Mouse (Mus musculus) neural tube, embryonic 14.5 days (tissue): Measurements from ENCODE around the gene S100a13. TPM values are rescaled to one million over a fixed set of nuclear protein-coding genes. Genes with fewer than 3 reads are reported as not detected.
A peak's percentile ranks its signal among the peaks of the same experiment; 100 is the strongest.

Source experiments
- ATAC-seq: fragments of 200-750 bp; cut with Nextera tagmentation; 2 replicates; pipeline ENCODE4 v1.8.0; 2017; ENCODE audit warnings: low read depth, mild to moderate bottlenecking, moderate TSS enrichment, moderate library complexity
- H3K27ac ChIP-seq: fragments of 300-500 bp; sonication (generic); 2 replicates; pipeline ENCODE4 v1.5.1; 2014; ENCODE audit warnings: low read depth, mild to moderate bottlenecking, control low read depth, low read length, moderate library complexity, mixed read lengths
- H3K27me3 ChIP-seq: fragments of 300-500 bp; sonication (generic); 2 replicates; pipeline ENCODE4 v1.6.1; 2014; ENCODE audit warnings: low read length; ENCODE audit not compliant: control insufficient read depth, insufficient read depth
- H3K36me3 ChIP-seq: fragments of 300-500 bp; sonication (generic); 2 replicates; pipeline ENCODE4 v1.6.1; 2014; ENCODE audit warnings: low read length, mixed read lengths; ENCODE audit not compliant: control insufficient read depth, insufficient read depth
- H3K4me1 ChIP-seq: fragments of 300-500 bp; sonication (generic); 2 replicates; pipeline ENCODE4 v1.6.1; 2014; ENCODE audit warnings: low read length; ENCODE audit not compliant: control insufficient read depth, insufficient read depth
- H3K4me2 ChIP-seq: fragments of 300-500 bp; sonication (generic); 2 replicates; pipeline ENCODE4 v1.6.1; 2014; ENCODE audit warnings: mild to moderate bottlenecking, low read depth, low read length, control low read depth
- H3K4me3 ChIP-seq: fragments of 300-500 bp; sonication (generic); 2 replicates; pipeline ENCODE4 v1.5.1; 2014; ENCODE audit warnings: low read depth, low read length, control low read depth, mixed read lengths
- H3K9ac ChIP-seq: fragments of 300-500 bp; sonication (generic); replicated peaks from 2 replicates; pipeline ENCODE4 v1.6.1; 2014; ENCODE audit warnings: low read depth, mild to moderate bottlenecking, control low read depth, low read length, mixed read lengths
- H3K9me3 ChIP-seq: fragments of 300-500 bp; sonication (generic); 2 replicates; pipeline ENCODE4 v1.6.1; 2016; ENCODE audit warnings: low read length; ENCODE audit not compliant: control insufficient read depth
- WGBS: fragments of 180-500 bp; shearing (Covaris S2); extraction: QIAGEN DNeasy Blood & Tissue Kit; methylation state at CpG from one replicate; pipeline ENCODE4 v1.1.7; 2014; 5-methylcytosine and 5-hydroxymethylcytosine counted together
- polyA plus RNA-seq: library from polyadenylated mRNA; unstranded; fragments of >200 nt; fragmentation: Nextera tagmentation; extraction: Ambion mirVana; gene quantifications from 2 replicates; pipeline ENCODE4 v1.2.1, GENCODE M21; 2014

Gene S100a13
- polyA plus RNA-seq, 1 experiment from 2014 or later: 6.9 TPM

DNA sequence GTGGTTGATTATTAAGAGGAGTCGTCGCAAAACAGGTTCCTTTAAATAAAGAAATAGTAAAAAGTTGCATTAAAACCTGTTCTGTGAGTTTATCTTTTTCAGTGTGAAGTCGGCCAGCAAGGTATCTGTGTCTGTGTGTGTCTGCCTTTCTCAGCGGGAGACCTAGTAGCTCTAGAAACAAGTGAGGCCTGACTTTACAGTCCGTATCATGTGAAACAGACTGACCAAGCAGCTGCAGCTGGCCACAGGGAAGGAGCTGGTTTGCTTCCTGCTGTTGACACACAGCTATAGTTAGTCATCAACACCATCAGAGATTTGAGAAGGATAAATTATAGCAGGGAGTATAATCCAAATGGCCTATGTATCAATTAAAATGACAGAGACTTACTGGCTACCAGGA is 17.5 kb downstream of the S100a13 start:
- ATAC-seq: no peak
- Histone ChIP-seq H3K36me3 (no peaks in the 10 kb centered on the region), H3K4me3 (no peak overlapping the region), H3K9ac (no peak overlapping the region), H3K27me3 (no peaks in the 10 kb centered on the region), H3K9me3 (no peaks in the 10 kb centered on the region), H3K4me1 (no peaks in the 10 kb centered on the region), H3K27ac (no peak overlapping the region), H3K4me2 (no peak overlapping the region)
- WGBS: 78% methylated on average over 5 of the region's 5 CpGs

DNA sequence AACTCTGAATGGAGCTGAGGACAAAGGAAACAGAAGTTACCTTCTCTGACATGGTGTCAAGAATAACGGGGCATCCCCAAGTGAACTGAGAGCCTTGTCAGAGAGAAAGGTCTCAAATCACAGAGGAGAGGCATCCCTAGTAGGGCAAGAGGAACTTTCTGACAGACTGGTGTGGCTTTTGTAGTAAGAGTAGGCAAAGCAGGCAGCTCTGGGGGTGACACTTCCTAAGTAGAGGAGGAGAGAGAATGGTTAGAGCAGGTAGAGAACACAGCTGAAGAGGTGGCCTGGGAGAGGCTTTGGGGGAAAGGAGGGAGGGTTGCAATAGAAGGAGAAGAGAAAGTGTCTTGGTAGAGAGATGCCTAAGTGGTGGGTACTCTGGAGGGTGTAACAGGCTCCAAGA is 21.2 kb downstream of the S100a13 start:
- Histone ChIP-seq H3K9ac (no peak overlapping the region), H3K27ac (no peak overlapping the region), H3K4me2 (no peak overlapping the region), H3K36me3 (no peaks in the 10 kb centered on the region), H3K4me3 (no peak overlapping the region), H3K9me3 (no peaks in the 10 kb centered on the region), H3K27me3 (no peaks in the 10 kb centered on the region), H3K4me1 (no peaks in the 10 kb centered on the region)
- 72% methylated on average over 1 of the region's 1 CpGs for WGBS
- ATAC-seq: no peak

DNA sequence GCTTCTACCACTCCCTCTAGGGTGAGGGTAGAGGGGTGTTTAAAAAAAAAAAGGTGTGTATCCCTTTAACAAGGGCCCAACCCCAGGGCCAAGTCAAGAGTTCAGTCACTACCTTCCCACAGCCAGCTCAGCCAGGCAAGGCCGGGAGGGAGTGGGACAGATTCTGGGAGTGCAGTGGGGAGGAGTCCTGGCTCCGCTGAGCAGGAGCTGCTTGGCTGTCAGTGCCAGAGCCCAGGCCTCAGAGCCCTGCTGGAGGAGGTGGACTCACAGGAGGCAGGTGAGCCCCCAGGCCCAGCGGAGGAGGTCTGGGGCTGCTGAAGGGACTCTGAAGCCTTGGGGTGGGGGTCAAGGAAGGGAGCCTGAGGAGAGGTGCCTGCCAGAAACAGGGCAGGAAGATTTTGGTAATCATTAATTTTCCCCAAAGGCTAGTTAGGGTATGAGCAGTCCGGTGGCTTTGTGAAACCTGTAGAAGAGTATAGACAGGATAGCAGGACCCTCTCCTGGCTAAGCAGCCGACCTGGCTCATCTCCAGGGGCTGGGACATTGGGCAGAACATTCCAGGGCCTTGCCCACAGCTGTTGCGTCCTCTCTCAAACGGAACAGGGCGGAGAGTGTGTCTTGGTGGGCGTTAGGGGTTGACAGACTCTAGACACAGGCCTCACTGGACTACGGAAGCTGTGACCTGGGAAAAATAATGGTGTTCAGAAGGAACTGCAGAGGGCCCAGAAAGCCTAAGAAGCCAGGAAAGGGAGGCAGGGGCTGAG is 23.1 kb downstream of the S100a13 start, which contains the start of gene S100a16:
Gene S100a16, plus strand, starts transcription at position 114 of the 764 bp plus-strand sequence.
- Histone ChIP-seq H3K9ac (no peak within 1 kb of the TSS), H3K27ac (no peak within 1 kb of the TSS), H3K4me3 (no peak within 1 kb of the TSS), H3K4me2 (no peak within 1 kb of the TSS), H3K36me3 (no peaks in the 10 kb centered on the region), H3K4me1 (no peaks in the 10 kb centered on the region), H3K9me3 (no peaks in the 10 kb centered on the region), H3K27me3 (no peaks in the 10 kb centered on the region)
- ATAC-seq: no peak
- 53% methylated on average over 10 of the region's 10 CpGs for WGBS

DNA sequence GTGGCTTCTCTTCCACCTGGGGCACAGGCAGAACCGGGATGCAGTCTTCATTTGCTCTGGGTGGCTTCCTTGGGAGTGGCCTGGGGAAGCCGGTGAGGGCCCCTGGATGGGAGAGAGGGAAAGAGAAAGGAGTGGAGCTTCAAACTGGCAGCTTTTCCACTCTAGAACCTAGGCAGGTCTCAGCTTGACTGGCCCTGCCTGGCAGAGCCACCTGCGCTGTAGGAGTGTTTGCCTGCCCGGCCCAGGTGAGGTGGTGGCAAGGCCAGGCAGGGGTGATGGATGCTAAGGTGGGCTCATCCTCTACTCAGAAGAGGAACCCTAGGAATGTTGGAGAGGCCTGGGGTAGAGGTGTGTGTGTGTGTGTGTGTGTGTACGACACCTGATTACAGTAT is 23.7 kb downstream of the S100a13 start:
- Histone ChIP-seq H3K27ac (no peak overlapping the region), H3K9ac (no peak overlapping the region), H3K4me3 (no peak overlapping the region), H3K9me3 (no peaks in the 10 kb centered on the region), H3K4me2 (no peak overlapping the region), H3K4me1 (no peaks in the 10 kb centered on the region), H3K36me3 (no peaks in the 10 kb centered on the region), H3K27me3 (no peaks in the 10 kb centered on the region)
- WGBS: 82% methylated on average over 5 of the region's 5 CpGs
- no peak for ATAC-seq

DNA sequence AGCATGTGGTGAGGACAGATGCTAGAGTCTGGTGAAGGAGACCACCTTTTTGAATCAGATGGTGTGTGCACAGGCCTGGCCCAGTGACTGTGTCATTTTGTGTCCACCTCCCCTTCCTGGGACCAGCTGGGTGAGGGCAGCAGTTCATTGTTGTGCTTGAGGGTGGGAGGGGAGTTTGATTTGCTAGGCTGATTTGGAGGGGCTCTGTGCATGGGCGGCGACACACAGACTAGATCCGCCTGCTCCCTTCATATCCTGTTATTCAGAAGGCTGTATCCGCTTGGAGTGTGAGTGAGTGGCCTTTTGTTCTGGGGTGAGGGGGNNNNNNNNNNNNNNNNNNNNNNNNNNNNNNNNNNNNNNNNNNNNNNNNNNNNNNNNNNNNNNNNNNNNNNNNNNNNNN is 26.7 kb downstream of the S100a13 start:
- Histone ChIP-seq H3K4me3 (no peak overlapping the region), H3K4me2 (no peak overlapping the region), H3K9ac (no peak overlapping the region), H3K9me3 (no peaks in the 10 kb centered on the region), H3K36me3 (no peaks in the 10 kb centered on the region), H3K4me1 (no peaks in the 10 kb centered on the region), H3K27ac (no peak overlapping the region), H3K27me3 (no peaks in the 10 kb centered on the region)
- 42% methylated on average over 4 of the region's 4 CpGs for WGBS
- no peak for ATAC-seq

DNA sequence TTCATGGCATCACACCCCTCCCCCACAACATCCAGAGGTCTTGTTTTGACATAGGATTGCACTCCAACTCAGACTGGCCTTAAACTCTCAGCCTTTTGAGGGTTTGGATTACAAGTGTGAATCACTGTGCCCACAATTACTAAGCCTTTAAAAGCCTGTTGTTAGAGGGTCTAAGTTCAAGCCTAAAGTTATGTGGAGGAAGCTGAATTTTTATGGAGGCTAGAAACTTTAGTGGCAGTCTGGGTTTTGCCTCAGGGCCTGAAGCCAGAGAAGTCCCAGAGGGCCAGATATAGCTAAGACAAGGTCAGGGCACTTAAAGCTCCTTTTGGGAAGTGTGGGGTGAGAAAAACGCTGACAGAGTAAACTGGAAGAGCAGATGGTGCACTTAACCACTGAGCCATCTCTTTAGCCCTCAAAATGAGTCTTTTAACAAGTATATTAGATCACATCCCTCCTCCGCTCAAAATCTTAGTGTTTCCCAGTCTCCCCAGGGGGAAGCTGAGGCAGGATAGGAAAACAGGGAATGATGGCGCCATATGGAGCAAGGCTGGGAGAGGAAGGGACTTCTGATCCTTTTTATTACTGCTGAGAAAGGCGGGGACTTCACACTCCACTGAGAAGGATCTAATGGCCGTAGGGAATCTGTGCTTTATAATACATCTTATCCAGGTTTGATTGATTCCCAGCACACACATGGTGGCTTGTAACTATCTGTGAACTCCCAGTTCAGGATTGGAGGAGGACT is 35.6 kb downstream of the S100a13 start:
- 54% methylated on average over 5 of the region's 5 CpGs for WGBS
- no peak for ATAC-seq
- Histone ChIP-seq H3K36me3 (no peaks in the 10 kb centered on the region), H3K4me3 (no peak overlapping the region), H3K4me1 (no peaks in the 10 kb centered on the region), H3K27ac (no peak overlapping the region), H3K9ac (no peak overlapping the region), H3K9me3 (no peaks in the 10 kb centered on the region), H3K4me2 (no peak overlapping the region), H3K27me3 (no peaks in the 10 kb centered on the region)

DNA sequence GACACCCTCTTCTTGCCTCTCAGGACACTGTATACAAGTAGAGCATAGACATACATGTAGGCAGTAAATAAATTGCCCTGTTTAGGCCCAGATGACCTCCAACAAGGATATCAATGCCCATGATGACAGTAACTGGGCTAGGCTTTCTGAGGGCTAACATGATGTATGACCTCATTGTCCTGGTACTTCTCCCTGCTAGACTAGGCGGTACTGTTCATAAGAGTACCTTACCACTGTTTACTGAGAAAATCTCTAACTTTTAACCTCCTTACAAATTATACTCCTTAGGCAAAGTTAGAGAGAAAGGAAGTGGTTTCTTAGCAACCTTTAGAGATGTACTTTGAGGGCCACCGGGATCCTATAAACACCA is 36.2 kb downstream of the S100a13 start:
- H3K9me3 ChIP-seq: no peaks in the 10 kb centered on the region
- H3K4me3 ChIP-seq: no peak overlapping the region
- no peaks in the 10 kb centered on the region for H3K4me1 ChIP-seq
- 87% methylated on average over 2 of the region's 2 CpGs for WGBS
- H3K27me3 ChIP-seq: no peaks in the 10 kb centered on the region
- no peak overlapping the region for H3K9ac ChIP-seq
- H3K36me3 ChIP-seq: no peaks in the 10 kb centered on the region
- ATAC-seq: no peak
- no peak overlapping the region for H3K27ac ChIP-seq
- H3K4me2 ChIP-seq: no peak overlapping the region

DNA sequence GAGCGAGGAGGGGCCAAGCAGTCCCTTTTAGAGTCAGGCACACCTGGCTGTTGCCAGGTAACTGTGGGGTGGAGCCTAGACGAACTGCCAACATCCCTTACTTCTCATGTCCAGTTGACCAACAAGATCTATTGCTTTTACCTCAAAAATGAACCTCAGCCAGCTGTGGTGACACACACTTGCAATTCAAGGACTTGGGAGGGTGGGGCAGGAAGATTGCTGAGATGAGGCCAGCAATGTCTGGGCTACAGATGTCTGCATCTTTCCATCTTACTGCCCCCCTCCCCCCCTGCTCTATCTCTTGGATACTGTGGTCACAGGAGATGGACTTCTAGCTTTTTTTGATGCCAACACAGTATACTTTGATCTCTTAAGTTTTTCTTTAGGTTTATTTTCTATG is 38.0 kb downstream of the S100a13 start:
- Histone ChIP-seq H3K36me3 (no peaks in the 10 kb centered on the region), H3K9ac (no peak overlapping the region), H3K27ac (no peak overlapping the region), H3K9me3 (no peaks in the 10 kb centered on the region), H3K4me3 (no peak overlapping the region), H3K27me3 (no peaks in the 10 kb centered on the region), H3K4me2 (no peak overlapping the region), H3K4me1 (no peaks in the 10 kb centered on the region)
- no peak for ATAC-seq
- 91% methylated on average over 2 of the region's 2 CpGs for WGBS

DNA sequence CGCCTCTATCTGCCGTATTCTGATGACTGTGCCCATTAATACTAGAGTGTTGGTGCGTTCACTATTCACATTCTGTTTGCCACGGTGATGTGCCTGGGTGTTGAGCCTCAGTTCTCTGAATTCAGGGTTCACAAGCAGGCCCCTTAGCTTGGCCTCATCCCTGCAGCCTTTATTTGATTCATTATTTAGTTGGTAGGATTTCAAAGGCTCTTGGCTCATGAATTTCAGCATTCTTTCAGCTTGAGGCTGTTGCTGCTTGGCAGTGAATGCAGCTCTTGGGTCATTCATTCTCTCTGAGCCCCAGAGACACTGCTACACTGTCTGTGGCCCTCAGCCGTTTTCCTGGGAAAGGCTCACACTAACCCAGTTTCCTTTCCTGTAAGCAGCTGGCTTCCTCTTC is 41.7 kb downstream of the S100a13 start:
- Histone ChIP-seq H3K27ac (no peak overlapping the region), H3K4me3 (no peak overlapping the region), H3K4me2 (no peak overlapping the region), H3K9me3 (no peaks in the 10 kb centered on the region), H3K27me3 (no peaks in the 10 kb centered on the region), H3K9ac (no peak overlapping the region), H3K4me1 (no peaks in the 10 kb centered on the region), H3K36me3 (no peaks in the 10 kb centered on the region)
- 35% methylated on average over 5 of the region's 5 CpGs for WGBS
- ATAC-seq: peak; percentile 90
